Mouse (Mus musculus) neural tube, embryonic 13.5 days (tissue): Measurements from ENCODE around the gene Fads3. TPM values are rescaled to one million over a fixed set of nuclear protein-coding genes. Genes with fewer than 3 reads are reported as not detected.

ENCODE experiments used
- ATAC-seq: fragments of 200-750 bp; cut with Nextera tagmentation; 2 replicates; pipeline ENCODE4 v1.8.0; 2017; ENCODE audit warnings: low read depth, mild to moderate bottlenecking, moderate TSS enrichment, moderate library complexity
- H3K27ac ChIP-seq: fragments of 300-500 bp; sonication (generic); replicated peaks from 2 replicates; pipeline ENCODE4 v1.5.1; 2015; ENCODE audit warnings: moderate library complexity, mild to moderate bottlenecking, inconsistent platforms
- H3K27me3 ChIP-seq: fragments of 300-500 bp; sonication (generic); 2 replicates; pipeline ENCODE4 v1.6.1; 2015; ENCODE audit warnings: mild to moderate bottlenecking, inconsistent platforms
- H3K36me3 ChIP-seq: fragments of 300-500 bp; sonication (generic); 2 replicates; pipeline ENCODE4 v1.6.1; 2015; ENCODE audit warnings: mild to moderate bottlenecking, inconsistent platforms
- H3K4me1 ChIP-seq: fragments of 300-500 bp; sonication (generic); replicated peaks from 2 replicates; pipeline ENCODE4 v1.6.1; 2015; ENCODE audit warnings: inconsistent platforms
- H3K4me2 ChIP-seq: fragments of 300-500 bp; sonication (generic); 2 replicates; pipeline ENCODE4 v1.6.1; 2015; ENCODE audit warnings: inconsistent platforms, mild to moderate bottlenecking, moderate library complexity
- H3K4me3 ChIP-seq: fragments of 300-500 bp; sonication (generic); 2 replicates; pipeline ENCODE4 v1.5.1; 2015; ENCODE audit warnings: mild to moderate bottlenecking, inconsistent platforms
- H3K9ac ChIP-seq: fragments of 300-500 bp; sonication (generic); 2 replicates; pipeline ENCODE4 v1.6.1; 2015; ENCODE audit warnings: moderate library complexity, mild to moderate bottlenecking, inconsistent platforms
- H3K9me3 ChIP-seq: fragments of 300-500 bp; sonication (generic); 2 replicates; pipeline ENCODE4 v1.6.1; 2016; ENCODE audit warnings: inconsistent platforms
- WGBS: fragments of 180-500 bp; shearing (Covaris S2); methylation state at CpG from one replicate; pipeline ENCODE4 v1.1.7; 2015; 5-methylcytosine and 5-hydroxymethylcytosine counted together
- polyA plus RNA-seq: library from polyadenylated mRNA; unstranded; fragments of >200 nt; fragmentation: Nextera tagmentation; extraction: Ambion mirVana; gene quantifications from 2 replicates; pipeline ENCODE4 v1.2.1, GENCODE M21; 2015

Gene Fads3
- polyA plus RNA-seq, 1 experiment from 2014 or later = 19.1 TPM

DNA sequence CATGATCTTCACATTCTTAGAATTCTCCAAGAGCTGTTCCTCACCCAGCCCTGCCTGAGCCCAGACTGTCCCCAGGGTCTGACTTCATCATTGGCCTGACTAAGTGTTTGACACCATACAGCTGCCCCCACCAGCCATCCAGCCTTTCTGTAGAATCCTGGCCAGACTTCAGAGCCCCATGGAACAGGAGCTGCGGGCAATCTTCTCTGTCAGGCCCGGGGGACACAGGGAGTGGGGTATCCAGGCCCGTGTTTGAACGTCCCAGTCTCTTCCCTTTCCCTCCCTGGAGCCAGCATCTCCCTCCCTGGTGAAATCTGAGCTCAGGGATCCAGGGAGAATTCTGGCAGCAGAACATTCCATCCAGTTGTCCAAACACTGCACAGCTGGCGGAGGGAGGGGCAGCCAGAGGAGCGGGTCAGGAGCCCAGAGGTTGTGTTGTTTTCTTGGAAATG, 28.5 kb upstream of the Fads3 start:
- no peak overlapping the region; the same call in 1 of the 2 replicates for H3K9ac ChIP-seq
- 44% methylated on average over 6 of the region's 6 CpGs for WGBS
- H3K27ac ChIP-seq = peak overlapping the region; percentile 56

GRCm38 (mm10) chr19:10013348-10013747, 28.0 kb upstream of the Fads3 start:
- no peak for ATAC-seq
- no peak overlapping the region for H3K4me3 ChIP-seq
- no peak overlapping the region for H3K9ac ChIP-seq
- H3K27me3 ChIP-seq = no peaks in the 10 kb centered on the region
- no peaks in the 10 kb centered on the region for H3K36me3 ChIP-seq
- peak overlapping the region; percentile 56 for H3K27ac ChIP-seq
- H3K4me2 ChIP-seq = no peak overlapping the region
- 60% methylated on average over 3 of the region's 3 CpGs for WGBS
- H3K9me3 ChIP-seq = no peaks in the 10 kb centered on the region
- peaks cover 6% of the 10 kb centered on the region for H3K4me1 ChIP-seq

More for the DNA sequence above, 28.5 kb upstream of the Fads3 start:
- H3K4me3 ChIP-seq = no peak overlapping the region
- H3K36me3 ChIP-seq = no peaks in the 10 kb centered on the region
- H3K4me1 ChIP-seq = peaks cover 5% of the 10 kb centered on the region
- H3K27me3 ChIP-seq = no peaks in the 10 kb centered on the region
- H3K4me2 ChIP-seq = no peak overlapping the region
- no peaks in the 10 kb centered on the region for H3K9me3 ChIP-seq
- ATAC-seq = no peak

GRCm38 (mm10) chr19:10013913-10014312, 27.5 kb upstream of the Fads3 start:
- no peak for ATAC-seq

DNA sequence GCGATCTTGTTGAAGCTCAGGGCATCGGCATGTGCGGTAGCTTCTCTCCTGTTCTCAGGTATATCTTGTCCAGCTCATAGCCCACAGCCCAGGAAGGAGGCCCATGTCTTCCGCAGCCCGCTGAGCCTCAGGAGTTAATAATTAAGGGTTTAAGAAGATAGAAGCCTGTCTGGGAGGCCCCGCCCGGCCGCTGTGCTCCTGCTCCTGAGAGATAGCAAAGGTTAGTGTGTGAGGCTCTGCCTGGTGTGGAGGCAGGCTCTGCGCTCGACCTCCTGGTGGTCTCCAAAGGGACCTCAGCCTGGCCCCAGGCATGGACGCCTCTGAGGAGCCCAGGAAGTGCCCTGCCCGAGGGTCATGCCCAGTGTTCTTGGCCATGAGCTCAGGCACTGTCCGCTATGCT, 26.5 kb upstream of the Fads3 start:
- Histone ChIP-seq H3K4me1 (peaks cover 20% of the 10 kb centered on the region), H3K4me3 (no peak overlapping the region), H3K9ac (no peak overlapping the region), H3K27me3 (0 out of 2 replicates have a peak, but pooled peaks cover 7% of the 10 kb centered on the region), H3K9me3 (no peaks in the 10 kb centered on the region), H3K36me3 (no peaks in the 10 kb centered on the region), H3K4me2 (no peak overlapping the region), H3K27ac (no peak overlapping the region)
- WGBS = 82% methylated on average over 13 of the region's 13 CpGs
- no peak for ATAC-seq

More at GRCm38 (mm10) chr19:10013913-10014312, 27.5 kb upstream of the Fads3 start:
- 0 out of 2 replicates have a peak, but pooled peaks cover 1% of the 10 kb centered on the region for H3K27me3 ChIP-seq
- H3K36me3 ChIP-seq = no peaks in the 10 kb centered on the region
- H3K9me3 ChIP-seq = no peaks in the 10 kb centered on the region
- WGBS = 71% methylated on average over 5 of the region's 5 CpGs
- H3K27ac ChIP-seq = peak overlapping the region; percentile 56
- H3K4me1 ChIP-seq = peaks cover 12% of the 10 kb centered on the region
- no peak overlapping the region for H3K4me3 ChIP-seq
- H3K9ac ChIP-seq = no peak overlapping the region
- no peak overlapping the region for H3K4me2 ChIP-seq

DNA sequence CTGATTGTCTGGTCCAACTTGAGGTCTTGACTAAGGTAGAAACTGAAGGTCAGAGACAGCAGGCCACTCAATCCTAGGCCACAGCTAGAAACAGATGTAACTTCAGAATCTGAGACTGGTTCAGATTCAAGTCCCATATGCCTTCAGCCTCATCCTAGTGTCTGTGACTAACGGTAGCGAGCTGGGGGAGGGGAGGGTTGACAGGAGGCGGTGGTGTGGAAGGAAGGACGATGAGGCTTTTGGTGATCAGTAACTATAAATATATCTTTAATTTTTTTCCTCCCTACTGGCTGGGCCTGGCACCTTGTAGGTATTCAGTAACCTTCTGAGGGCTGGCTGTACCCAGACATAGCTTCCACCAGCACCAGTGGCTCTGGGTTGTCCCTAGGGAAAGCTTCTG, 25.9 kb upstream of the Fads3 start:
- no peaks in the 10 kb centered on the region for H3K9me3 ChIP-seq
- H3K27me3 ChIP-seq = 0 out of 2 replicates have a peak, but pooled peaks cover 7% of the 10 kb centered on the region
- H3K4me3 ChIP-seq = no peak overlapping the region
- no peak overlapping the region for H3K4me2 ChIP-seq
- H3K27ac ChIP-seq = no peak overlapping the region
- peaks cover 20% of the 10 kb centered on the region for H3K4me1 ChIP-seq
- no peak overlapping the region for H3K9ac ChIP-seq
- ATAC-seq = no peak
- WGBS = 78% methylated on average over 4 of the region's 4 CpGs
- H3K36me3 ChIP-seq = no peaks in the 10 kb centered on the region

DNA sequence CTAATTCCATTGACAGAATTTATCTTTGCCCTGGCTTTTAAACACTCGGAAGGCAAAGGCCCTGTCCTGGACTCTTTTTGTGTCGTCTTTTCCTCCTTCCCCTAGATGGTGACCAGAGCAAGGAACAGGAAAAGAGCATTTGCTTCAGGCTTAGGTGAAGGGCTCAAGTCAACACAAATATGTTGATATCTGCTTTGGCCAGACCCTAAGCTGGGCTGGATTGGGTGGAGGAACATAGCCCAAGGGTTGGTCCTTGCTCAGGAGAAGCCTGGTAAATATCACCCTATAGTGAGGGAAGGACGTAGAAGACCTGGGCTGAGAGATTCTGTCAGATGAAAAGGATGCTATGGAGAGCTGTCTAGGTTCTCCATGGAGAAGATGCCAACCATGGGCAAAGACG, 25.2 kb upstream of the Fads3 start:
- ATAC-seq = no peak
- Histone ChIP-seq H3K9ac (no peak overlapping the region), H3K4me3 (no peak overlapping the region), H3K36me3 (no peaks in the 10 kb centered on the region), H3K27ac (no peak overlapping the region), H3K27me3 (0 out of 2 replicates have a peak, but pooled peaks cover 7% of the 10 kb centered on the region), H3K4me2 (no peak overlapping the region), H3K4me1 (peaks cover 20% of the 10 kb centered on the region), H3K9me3 (no peaks in the 10 kb centered on the region)
- 88% methylated on average over 4 of the region's 4 CpGs for WGBS

DNA sequence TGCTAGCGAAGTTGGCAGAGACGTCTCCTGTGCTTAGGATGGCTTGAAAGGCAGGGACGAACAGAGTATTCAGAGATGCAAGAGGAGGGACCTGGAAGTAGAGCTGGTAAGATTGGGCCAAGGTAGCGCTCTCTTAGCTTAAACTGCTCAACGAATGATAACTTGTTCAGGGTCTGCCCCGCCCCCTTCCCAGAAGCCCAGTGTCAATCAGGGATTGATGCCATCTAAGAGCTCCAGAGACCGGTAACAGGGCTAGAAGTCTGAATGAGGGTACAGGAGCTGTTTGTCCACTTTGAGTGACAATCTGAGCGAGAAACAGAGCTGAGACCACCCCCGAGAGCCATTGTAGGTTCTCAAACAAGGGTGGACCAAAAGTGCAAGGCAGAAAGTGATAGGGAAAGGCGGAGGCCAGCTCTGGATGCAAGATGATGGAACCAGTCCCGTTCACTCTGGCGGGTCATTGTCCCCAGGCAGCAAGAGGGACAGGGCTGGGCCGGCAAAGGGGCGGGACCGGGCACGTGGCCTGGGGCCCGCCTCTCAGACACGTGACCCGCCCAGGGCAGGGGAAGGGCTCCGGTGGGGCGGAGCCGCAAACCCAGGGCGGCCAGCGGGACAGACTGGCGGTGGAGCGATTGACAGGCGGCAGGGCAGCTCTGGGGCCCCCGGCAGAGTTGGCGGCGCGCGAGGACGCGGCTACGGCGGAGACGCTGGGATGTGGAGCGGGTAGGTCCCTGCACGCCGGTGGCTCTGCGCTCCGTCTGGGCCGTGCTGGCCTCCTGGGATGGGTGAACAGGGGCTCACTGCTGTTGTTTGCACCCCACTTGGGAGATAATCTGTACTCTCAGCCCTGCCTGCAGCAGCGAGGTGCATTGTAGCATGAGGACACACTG, 23.5 kb upstream of the Fads3 start:
- Histone ChIP-seq H3K27me3 (0 out of 2 replicates have a peak, but pooled peaks cover 7% of the 10 kb centered on the region), H3K9me3 (no peaks in the 10 kb centered on the region), H3K9ac (peak overlapping the region; percentile 81), H3K4me3 (peak overlapping the region; percentile 63), H3K4me2 (peak overlapping the region; percentile 93), H3K4me1 (peaks cover 28% of the 10 kb centered on the region), H3K27ac (peak overlapping the region; percentile 67), H3K36me3 (no peaks in the 10 kb centered on the region)
- peak; percentile 95 for ATAC-seq
- 4% methylated on average over 43 of the region's 44 CpGs for WGBS

- H3K4me2 ChIP-seq = peak overlapping the region; percentile 93
- H3K9ac ChIP-seq = peak overlapping the region; percentile 81
- ATAC-seq = no peak; the same call in none of the 2 replicates
- peak overlapping the region; percentile 63 for H3K4me3 ChIP-seq
- 11% methylated on average over 3 of the region's 3 CpGs for WGBS
- no peaks in the 10 kb centered on the region for H3K9me3 ChIP-seq
- peaks cover 28% of the 10 kb centered on the region for H3K4me1 ChIP-seq
- H3K36me3 ChIP-seq = no peaks in the 10 kb centered on the region
- H3K27me3 ChIP-seq = 0 out of 2 replicates have a peak, but pooled peaks cover 7% of the 10 kb centered on the region
- H3K27ac ChIP-seq = 0 out of 2 replicates have a peak overlapping the region, but pooled peaks have one; percentile 67
These were observed 22.9 kb upstream of the Fads3 start for GRCm38 (mm10) chr19:10018527-10018818.

DNA sequence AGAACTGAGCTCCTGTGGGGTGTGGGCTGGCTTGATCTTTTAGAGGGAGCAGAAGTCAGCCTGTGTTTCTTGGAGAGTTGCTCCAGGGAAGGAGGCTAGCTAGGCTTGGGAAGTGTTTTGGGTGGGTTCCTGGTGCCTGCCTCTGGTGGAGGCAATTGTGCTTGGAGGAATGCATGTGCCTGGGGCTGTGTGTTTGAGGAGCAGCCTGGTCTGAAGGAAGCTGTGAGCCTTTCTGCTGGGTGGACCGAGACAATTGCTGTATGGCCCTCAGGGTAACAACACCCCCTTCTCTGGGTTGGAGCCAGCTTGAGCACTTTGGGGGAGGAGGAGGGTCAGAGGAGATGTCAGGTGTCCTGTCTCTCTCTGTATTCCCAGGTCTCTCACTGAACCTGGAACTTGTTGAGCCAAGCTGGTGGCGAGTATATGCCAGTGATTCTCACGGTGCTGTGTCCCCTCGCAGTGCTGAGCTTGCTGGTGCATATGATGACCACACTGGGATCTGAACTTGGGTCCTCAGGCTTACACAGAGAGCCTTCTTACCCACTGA, 22.1 kb upstream of the Fads3 start:
- Histone ChIP-seq H3K9me3 (no peaks in the 10 kb centered on the region), H3K27me3 (0 out of 2 replicates have a peak, but pooled peaks cover 7% of the 10 kb centered on the region), H3K36me3 (no peaks in the 10 kb centered on the region), H3K9ac (peak overlapping the region; percentile 81; the same call in 1 of the 2 replicates), H3K4me1 (peaks cover 28% of the 10 kb centered on the region), H3K4me2 (peak overlapping the region; percentile 93), H3K4me3 (peak overlapping the region; percentile 63), H3K27ac (no peak overlapping the region)
- no peak for ATAC-seq
- WGBS = 64% methylated on average over 4 of the region's 4 CpGs

DNA sequence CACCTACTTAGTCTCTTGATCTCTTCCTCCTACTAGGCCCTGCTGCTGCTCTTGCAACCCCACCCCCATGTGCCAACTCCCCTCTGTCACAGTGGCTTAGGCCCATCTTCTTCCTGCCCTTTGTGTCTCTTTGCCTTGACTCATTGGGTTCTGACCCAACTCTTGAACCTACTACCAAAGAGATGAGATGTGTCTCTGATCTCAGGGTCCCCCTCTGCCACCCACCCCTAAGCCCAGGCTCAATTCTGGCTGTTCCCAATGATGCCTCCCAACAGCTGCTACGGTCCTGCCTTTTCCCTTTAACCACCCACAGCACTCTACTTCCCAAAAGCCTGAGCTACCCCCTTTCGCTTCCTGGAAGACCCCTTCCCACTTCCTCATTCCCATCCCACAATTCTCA, 19.4 kb upstream of the Fads3 start:
- 77% methylated on average over 2 of the region's 2 CpGs for WGBS
- no peak overlapping the region for H3K4me2 ChIP-seq
- H3K36me3 ChIP-seq = no peaks in the 10 kb centered on the region
- no peak overlapping the region for H3K27ac ChIP-seq
- no peak for ATAC-seq
- peaks cover 37% of the 10 kb centered on the region for H3K4me1 ChIP-seq
- H3K9me3 ChIP-seq = no peaks in the 10 kb centered on the region
- no peak overlapping the region for H3K9ac ChIP-seq
- H3K27me3 ChIP-seq = 0 out of 2 replicates have a peak, but pooled peaks cover 7% of the 10 kb centered on the region
- H3K4me3 ChIP-seq = no peak overlapping the region

GRCm38 (mm10) chr19:10022414-10023303, 18.7 kb upstream of the Fads3 start:
- H3K4me3 ChIP-seq = no peak overlapping the region

More at GRCm38 (mm10) chr19:10022414-10023303, 18.7 kb upstream of the Fads3 start:
- Histone ChIP-seq H3K27ac (peak overlapping the region; percentile 61), H3K9me3 (no peaks in the 10 kb centered on the region), H3K36me3 (no peaks in the 10 kb centered on the region), H3K4me2 (no peak overlapping the region), H3K4me1 (peaks cover 34% of the 10 kb centered on the region), H3K9ac (peak overlapping the region; percentile 22; the same call in 1 of the 2 replicates), H3K27me3 (0 out of 2 replicates have a peak, but pooled peaks cover 7% of the 10 kb centered on the region)
- 70% methylated on average over 5 of the region's 5 CpGs for WGBS
- ATAC-seq = no peak
